Mouse (Mus musculus): ENCODE results near the gene Pcsk5.

The Pcsk5 gene

DNA sequence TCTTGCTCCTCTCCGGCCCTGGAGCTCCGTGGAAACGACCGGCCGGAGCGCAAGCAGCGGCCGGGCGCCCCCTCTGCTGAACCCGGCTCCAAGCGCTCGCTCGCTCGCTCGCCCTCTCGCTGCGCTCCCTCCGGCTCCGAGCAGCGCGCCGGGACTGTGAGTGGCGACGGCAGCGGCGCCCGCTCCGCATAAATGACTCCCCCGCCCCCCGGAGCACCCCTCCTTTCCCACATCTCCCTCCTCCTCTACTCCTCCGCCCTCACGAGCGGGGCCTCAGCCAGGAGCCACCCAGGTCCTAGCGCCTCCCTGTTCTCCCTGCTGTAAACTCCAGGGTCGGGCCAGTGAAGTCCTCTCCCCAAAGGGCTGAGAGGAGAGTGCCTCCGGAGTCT, at the start of gene Pcsk5:
TSS of gene Pcsk5 (minus strand) at position 162 of the 389 bp plus-strand sequence.
- peak; percentile 25 to 76 for DNase-seq (ENCODE audit: low spot score in 2 of 2)

DNA sequence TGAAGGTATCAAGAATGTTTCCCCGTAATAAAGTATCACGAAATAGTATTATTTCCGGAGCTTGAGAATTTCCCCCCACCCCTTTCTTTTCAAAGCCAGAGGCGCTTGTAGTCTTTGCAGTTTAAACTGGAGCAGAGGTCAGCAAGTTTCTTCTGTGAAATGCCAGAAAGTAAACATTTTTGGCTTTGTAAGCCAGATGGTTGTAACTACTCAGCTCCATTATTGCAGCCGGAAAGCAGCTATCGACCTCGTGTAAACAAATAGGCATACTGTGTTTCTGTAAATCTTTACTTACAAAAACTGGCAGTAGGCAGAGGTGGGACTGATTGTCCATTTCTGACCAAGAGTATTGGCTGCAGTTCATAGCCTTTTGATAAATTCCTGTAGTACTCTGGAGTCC, 38.4 kb upstream of the Pcsk5 start:
- no peak for DNase-seq (ENCODE audit: low spot score in 2 of 2)

DNA sequence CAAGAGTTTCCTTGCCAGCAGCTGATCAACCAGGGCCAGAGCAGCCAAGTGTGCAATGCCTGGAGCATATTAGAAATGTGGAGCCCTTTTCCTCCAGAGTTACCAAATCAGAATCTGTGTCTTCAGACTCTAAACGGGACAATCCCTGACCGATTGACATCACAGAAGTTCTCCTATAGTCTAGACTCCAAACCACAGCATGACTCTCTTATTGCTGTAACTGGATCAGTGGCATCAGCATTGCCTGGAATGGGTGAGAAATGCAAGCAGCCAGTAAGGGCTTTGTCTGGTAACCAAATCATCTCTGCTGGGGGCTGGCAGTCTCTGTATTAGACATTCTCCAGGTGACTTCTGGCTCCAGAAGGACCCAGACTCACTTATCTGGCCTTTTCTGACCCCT, 37.0 kb upstream of the Pcsk5 start:
- no peak for DNase-seq (ENCODE audit: low spot score in 2 of 2)

GRCm38 (mm10) chr19:17873755-17874154, 36.3 kb upstream of the Pcsk5 start:
- peak in 1 of 2 experiments; percentile 7 for DNase-seq (ENCODE audit: low spot score in 2 of 2)

DNA sequence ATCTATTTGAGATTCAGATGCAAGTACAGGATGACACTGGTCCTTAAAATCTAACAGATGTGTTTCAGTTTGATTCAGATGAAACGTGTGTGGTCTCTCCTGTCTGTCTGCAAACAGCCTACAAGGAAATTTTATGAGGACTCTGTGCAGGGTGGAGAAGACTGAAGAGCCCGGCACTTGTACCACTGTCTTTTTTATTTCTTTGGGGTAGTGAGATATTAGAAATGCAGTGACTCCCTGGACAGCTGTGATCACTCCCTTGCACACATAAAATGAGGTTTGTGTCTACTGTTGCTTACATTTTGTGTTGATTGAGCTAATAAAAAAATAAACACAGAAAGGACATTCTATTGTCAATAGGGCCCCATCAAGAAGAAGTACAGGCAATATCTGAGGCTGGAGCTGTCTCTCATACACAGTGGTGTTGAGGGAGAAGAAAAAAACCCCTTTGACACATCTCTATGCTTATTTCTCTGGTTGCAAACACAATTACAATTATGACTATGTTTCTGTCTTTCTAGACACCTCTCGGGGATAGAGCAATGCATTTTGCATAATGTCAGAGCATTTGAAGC, 29.0 kb upstream of the Pcsk5 start:
- DNase-seq (ENCODE audit: low spot score in 2 of 2), result no peak

GRCm38 (mm10) chr19:17860351-17861014, 23.1 kb upstream of the Pcsk5 start:
- no peak for DNase-seq (ENCODE audit: low spot score in 2 of 2)

DNA sequence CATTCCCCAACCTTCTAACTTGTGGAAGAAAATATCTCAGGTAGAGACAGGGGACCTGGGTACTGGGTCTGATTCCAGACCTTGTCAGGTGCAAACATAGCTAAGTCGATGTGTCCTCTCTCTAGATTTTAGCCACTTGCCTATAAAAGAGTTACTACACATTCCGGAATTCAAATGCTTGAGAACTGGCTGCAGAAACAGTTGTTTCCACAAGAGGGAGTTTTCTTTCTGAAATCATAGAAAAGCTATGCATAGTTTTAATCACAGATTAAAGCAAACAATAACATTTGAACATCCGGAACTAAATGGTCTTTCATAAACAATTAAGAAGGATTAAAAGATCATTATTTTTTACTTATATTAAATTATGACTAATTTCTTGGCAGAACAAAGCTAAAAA, 19.3 kb upstream of the Pcsk5 start:
- peak in 1 of 2 experiments; percentile 53 for DNase-seq (ENCODE audit: low spot score in 2 of 2)

- DNase-seq (ENCODE audit: low spot score in 2 of 2), result no peak
Measured at GRCm38 (mm10) chr19:17848417-17848816, 11.0 kb upstream of the Pcsk5 start.

DNA sequence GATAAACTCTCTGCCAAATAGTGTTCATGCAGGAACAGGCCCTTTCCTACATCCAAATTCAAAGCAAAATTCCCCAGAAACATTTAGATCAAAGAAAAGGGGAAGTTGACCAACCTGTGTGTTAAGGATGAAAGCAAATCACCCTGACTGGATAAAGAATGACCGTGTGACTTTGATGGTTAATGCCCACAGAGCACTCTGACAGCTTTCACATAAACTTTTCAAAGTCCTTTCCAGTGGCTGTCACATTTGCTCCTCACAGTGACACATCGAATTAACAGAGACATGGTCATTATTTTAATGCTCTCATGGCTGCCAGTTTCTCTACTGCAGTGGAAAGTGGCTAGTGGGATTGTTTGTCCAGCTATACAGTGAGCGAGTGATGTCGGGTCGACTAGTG, 8.5 kb upstream of the Pcsk5 start:
- DNase-seq (ENCODE audit: low spot score in 2 of 2), result no peak

GRCm38 (mm10) chr19:17841586-17841985, 4.2 kb upstream of the Pcsk5 start:
- no peak for DNase-seq (ENCODE audit: low spot score in 2 of 2)

- no peak for DNase-seq (ENCODE audit: low spot score in 2 of 2)
Measured at GRCm38 (mm10) chr19:17839856-17840255, 2.4 kb upstream of the Pcsk5 start.

- no peak for DNase-seq (ENCODE audit: low spot score in 2 of 2)
Measured at GRCm38 (mm10) chr19:17836566-17837470, 614 bp downstream of the Pcsk5 start.

- DNase-seq (ENCODE audit: low spot score in 2 of 2), result no peak
Measured at GRCm38 (mm10) chr19:17835681-17836565, 1.5 kb downstream of the Pcsk5 start.

GRCm38 (mm10) chr19:17834894-17835293, 2.5 kb downstream of the Pcsk5 start:
- DNase-seq (ENCODE audit: low spot score in 2 of 2), result no peak

DNA sequence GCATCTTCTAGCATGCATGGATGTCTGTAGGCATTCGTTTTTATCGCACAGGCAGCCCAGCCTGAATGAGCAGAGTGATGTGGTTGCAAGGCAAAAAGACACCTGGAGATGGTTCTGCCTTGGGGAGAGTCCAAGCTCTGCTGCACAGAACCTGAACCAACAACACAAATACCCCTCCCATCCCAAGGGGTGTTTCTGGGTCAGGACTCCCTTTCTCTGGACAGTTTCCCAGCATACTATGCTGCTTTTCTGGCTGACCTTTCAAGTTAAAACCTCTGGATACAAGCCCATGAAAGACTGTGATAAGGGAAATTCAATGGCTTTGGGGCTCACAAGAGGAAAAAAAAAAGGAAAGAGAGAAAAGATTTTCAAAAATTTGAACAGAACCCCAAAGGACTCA, 6.1 kb downstream of the Pcsk5 start:
- DNase-seq (ENCODE audit: low spot score in 2 of 2), result no peak

DNA sequence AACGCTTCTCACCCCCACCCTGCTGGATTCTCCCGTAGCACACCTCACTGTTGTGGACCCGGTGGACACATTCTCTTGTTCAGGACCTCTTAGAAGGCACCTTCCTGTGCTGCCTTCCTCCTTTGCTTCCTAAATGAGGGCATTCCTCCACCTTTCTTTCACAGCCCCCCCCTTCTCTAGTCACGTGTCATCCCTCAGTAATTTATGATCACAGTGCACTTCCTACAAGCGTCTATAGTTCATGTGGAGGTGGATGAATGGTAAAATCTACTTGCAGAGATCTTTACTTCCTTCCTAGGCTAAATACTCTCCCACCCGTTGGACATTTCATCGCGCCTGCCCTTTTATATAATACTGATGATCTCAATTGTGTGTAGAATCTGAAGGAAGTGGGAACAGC, 9.0 kb downstream of the Pcsk5 start:
- DNase-seq (ENCODE audit: low spot score in 2 of 2), result no peak

- DNase-seq (ENCODE audit: low spot score in 2 of 2), result no peak
Measured at GRCm38 (mm10) chr19:17826694-17827093, 10.7 kb downstream of the Pcsk5 start.

DNA sequence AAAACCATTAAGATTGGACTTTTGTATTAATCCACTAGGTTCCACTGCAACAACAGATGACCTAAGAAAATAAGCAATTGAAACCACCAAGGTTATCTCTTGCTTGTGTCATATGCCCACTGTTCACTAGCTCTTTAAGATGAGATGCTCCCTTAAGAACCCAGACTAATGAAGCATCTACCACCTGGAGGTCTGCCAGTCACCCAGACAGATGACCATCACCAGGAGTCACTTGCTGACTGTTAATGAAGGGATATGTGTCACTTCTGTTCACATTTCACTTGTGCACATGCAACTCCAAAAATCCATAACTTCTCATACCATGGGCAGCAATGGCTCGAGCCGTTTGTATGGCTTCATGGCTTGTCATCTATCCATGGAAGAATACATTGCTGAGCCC, 17.4 kb downstream of the Pcsk5 start:
- no peak for DNase-seq (ENCODE audit: low spot score in 2 of 2)

DNA sequence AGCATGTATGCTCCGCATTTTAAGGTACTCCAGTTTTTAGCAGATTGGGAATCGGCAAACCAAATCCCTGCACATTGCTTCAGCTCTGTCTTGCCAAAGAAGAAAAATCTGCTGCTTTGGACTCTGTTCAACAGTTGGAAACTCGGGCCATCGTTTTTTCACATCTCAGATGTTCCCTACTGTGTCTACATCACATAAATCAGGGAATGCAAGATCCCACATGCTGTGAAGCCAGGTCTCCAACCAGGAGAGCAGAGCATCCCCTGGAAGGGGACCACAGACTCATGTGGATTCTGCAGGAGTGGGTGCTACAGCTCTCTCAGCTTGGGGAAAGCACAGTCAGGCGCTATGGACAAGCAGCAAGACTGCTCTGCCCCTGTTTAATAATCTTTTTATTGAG, 18.4 kb downstream of the Pcsk5 start:
- DNase-seq (ENCODE audit: low spot score in 2 of 2), result peak in 1 of 2 experiments; percentile 57

- no peak for DNase-seq (ENCODE audit: low spot score in 2 of 2)
Measured at GRCm38 (mm10) chr19:17815062-17815461, 22.4 kb downstream of the Pcsk5 start.

DNA sequence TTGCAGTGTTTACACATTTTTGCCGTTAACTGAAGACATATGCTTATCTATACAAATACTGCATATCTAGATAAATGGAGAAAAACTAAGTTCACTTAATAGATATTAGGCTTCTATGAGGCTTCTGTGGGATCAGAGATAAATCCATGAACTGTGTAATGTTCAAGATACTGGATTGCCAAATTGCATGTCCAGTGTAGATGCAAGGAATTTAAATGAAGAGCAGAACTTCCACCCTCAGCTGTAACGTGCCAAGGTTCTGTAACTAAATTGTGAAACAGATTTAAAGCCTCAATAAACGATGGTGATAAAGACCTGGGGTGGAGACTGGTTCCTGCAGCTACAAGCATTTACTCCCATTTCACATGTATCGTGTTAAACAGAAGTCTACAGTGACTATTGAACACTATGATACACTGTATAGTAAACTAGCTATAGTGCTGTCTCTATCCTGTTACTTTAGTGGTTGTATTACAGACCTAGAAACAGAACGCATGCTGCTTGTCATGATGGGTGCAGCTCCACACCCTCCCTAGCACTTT, 23.9 kb downstream of the Pcsk5 start:
- no peak for DNase-seq (ENCODE audit: low spot score in 2 of 2)
